Mouse (Mus musculus) urinary bladder, adult 2 months (tissue): ENCODE measurements around the gene Fam50b. TPM values are rescaled to one million over a fixed set of nuclear protein-coding genes. Genes with fewer than 3 reads are reported as not detected.

Experiments used
- DNase-seq: peaks from one replicate; pipeline ENCODE4 v3.0.0; 2022; ENCODE audit warnings: low spot score
- polyA plus RNA-seq: library from polyadenylated mRNA; depleted of rRNA; stranded (reverse); fragments of >200 nt; gene quantifications from 2 replicates; pipeline ENCODE4 v1.2.3, GENCODE M21; 2012; rRNA removed

Fam50b gene
- polyA plus RNA-seq, 1 experiment = 0.12 TPM

GRCm38 (mm10) chr13:34793066-34793465, 58.4 kb downstream of the Fam50b start:
- DNase-seq = no peak

- DNase-seq = peak; percentile 26
Measured at GRCm38 (mm10) chr13:34793816-34794215, 59.2 kb downstream of the Fam50b start.

- no peak for DNase-seq
Measured at GRCm38 (mm10) chr13:34794426-34794825, 59.8 kb downstream of the Fam50b start.

Other genes with a start within 250 kb of the Fam50b start
- gene Pxdc1, start 81.4 kb upstream of the Fam50b start, polyA plus RNA-seq = 17.1 and 29.2 TPM in 2 replicates
- gene Prpf4b, start 140.5 kb downstream of the Fam50b start, polyA plus RNA-seq = 68.4 and 85.8 TPM in 2 replicates
- 0.56 and 0.96 TPM in 2 replicates for gene Fam217a, start 189.5 kb downstream of the Fam50b start, polyA plus RNA-seq
- not detected in 2 replicates for gene 4933417A18Rik, start 189.6 kb downstream of the Fam50b start, polyA plus RNA-seq
- 0.44 TPM in 2 replicates for gene Eci3, start 229.0 kb downstream of the Fam50b start, polyA plus RNA-seq